Mouse (Mus musculus): ENCODE data around the gene Dchs1.

The Dchs1 gene

DNA sequence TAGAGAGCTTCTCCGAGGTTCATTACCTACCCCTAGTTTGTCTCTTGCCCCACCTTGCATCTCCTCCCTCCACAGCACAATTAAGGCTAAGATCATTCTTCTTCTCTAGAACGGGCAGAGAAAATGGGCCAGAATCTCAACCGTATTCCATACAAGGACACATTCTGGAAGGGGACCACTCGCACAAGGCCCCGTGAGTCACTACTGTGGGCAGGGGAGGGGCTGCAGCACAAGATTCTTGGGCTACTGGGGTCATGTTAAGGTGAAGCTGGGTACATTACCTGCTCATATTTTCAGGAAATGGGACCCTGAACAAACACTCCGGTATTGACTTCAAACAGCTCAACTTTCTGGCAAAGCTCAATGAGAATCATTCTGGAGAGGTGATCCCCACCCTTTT is 46.6 kb downstream of the Dchs1 start:
- no peak for DNase-seq

DNA sequence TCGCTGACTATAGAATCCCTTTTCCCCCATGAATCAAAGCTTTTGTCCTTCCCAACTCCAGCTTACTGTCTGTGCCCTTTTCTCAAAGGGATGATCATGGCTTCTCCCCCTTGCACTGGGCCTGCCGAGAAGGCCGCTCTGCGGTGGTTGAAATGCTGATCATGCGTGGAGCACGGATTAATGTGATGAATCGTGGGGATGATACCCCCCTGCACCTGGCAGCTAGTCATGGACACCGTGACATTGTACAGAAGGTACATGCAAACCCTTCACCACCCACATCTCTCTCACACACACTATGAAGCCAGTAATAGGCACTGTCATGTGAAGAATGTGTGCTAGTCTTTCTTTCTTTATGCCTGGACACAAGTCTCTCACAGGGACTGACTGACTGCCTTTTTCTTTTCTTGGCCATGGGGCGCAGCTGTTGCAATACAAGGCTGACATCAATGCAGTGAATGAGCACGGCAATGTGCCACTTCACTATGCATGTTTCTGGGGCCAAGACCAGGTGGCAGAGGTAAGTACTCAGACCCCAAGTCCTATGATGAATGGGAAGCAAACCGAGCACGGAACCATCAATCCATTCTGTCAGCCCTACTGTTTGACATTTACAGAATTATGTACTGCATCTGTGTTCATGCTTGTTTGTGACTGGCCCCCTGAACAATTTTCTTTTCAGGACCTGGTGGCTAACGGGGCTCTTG is 47.2 kb downstream of the Dchs1 start:
- DNase-seq: peak; percentile 9

DNA sequence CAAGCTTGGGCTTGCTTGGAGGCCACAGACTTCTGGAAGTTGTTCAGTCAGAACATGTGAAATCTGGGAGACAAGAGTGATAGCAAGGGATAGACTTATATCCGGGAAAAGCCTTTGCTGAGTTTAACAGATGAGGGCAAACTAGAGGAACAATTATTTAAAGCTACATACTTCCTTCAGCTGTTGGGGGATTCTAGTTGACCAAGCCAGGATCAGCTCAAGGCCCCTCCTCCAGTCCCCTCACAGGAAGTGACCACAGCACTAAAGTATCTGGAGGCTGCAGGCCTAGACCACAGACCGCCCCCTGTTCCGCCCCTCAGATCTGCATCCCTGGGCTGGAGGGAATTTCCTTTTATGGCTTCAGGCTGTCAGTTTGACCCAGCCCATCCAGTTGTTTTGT is 48.5 kb downstream of the Dchs1 start:
- DNase-seq: no peak

DNA sequence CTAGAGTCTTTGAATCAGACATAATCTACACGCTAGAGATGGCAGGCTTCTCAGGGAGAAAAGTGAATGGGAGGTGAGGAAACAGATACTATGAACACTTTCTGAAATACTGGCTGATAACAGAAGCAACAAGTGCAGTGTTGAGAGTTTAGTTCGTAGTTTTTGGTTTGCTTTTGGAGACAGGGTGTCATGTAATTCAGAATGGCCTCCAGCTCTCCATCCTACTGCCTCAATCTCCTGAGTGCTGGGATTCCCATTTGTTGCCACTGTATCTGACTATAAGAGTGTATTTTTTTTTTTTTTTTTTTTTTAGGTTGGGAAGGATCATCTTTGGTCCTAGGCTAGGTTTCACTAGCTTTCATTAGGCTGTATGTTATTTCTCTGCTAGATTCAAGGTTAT is 49.2 kb downstream of the Dchs1 start:
- DNase-seq: no peak

DNA sequence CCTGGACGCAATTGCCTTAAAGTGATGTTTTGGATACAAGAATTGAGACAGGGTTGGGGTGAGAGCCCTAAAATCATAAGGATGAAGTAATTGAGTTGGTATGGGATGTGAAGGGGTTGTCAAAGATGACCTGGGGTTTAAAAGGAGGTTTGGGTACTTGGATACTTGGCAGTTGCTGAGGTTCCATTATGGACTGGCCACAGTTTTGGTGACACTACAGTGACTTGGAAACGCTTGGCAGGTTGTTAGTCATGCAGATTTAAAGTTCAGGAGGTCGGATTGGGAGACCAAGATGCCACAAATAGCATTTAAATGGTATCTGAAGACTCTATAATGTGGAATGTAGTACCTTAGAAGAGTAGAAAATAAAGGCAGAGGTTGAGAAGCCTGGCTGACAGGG is 49.8 kb downstream of the Dchs1 start:
- no peak for DNase-seq

DNA sequence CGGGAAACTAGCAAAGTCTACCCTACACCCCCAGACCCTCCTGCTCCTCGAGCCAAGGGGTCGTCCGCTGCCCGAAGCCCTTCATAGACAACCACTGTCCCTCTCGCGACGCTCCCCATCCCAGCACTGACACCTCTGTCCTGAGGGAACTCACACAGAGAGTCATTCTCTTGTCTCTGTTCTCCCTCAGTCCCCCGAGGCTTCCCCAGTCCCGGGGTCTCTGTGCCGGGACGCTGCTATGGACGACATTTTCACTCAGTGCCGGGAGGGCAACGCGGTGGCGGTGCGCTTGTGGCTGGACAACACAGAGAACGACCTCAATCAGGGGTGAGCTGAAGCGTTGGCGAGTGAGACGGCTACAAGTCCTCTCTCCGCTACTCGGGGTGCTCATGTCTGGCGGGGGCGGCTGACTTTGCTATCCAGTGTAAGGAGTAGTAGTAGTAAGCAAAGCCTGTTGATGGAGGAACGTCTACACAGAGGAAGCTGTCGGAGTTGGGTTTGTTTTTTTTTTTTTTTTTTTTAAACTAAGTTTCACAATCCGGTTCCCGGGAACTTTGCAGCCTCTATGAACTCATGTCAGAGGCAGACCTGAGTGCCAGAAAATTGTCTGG is 50.4 kb downstream of the Dchs1 start, which contains the start of gene Rrp8:
TSS of gene Rrp8 (minus strand) at position 475 of the 611 bp plus-strand sequence.
- no peak for DNase-seq

DNA sequence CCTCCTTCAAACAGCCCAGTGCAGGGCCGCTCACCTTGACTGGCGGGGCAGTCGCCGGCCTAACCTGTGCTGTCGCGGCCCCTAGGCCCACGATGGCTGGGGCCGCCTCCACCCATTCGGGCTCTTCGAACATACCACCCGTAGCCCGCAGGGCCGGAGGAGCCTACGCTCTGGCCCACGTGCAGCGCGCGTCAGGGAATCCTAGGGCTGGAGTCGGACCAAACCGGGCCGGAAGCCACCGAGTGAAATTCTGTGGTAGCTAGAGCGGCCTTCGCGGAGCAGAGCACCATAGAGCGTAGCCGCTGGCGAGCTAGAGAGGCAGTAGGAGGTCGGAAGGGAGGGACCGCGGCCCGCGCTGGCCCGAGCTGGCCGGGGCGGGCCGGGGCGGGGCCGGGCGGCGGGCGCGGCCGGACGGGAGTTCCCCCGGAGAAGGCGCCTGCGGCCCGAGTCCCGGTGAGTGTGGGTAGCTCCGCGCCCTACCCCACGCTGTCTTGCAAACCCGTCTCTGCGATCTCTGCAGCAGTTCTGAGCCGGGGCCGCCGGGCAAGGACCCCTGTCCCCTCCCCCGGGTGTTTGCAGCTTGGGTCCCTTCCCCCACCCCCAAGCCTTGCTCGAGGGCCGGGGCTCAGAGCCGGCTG is 51.1 kb downstream of the Dchs1 start, which contains the start of gene Ilk:
TSS of gene Ilk (plus strand) at position 329 of the 638 bp plus-strand sequence.
- peak; percentile 94 for DNase-seq

DNA sequence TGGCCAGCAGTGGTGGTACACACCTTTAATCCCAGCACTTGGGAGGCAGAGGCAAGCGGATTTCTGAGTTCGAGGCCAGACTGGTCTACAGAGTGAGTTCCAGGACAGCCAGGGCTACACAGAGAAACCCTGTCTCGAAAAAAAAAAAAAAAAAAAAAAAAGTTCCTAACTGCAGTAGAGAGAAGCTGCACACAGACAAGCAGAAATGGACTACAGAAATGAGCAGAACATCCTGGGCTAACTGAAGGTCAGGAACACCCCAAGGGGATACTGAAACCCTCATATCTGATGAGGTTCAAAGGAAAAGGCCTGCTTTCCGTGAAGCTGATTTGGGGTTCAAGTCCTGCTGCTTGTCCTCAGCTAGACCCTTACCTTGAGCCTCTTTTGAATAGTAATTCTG is 52.0 kb downstream of the Dchs1 start:
- DNase-seq: peak; percentile 18

DNA sequence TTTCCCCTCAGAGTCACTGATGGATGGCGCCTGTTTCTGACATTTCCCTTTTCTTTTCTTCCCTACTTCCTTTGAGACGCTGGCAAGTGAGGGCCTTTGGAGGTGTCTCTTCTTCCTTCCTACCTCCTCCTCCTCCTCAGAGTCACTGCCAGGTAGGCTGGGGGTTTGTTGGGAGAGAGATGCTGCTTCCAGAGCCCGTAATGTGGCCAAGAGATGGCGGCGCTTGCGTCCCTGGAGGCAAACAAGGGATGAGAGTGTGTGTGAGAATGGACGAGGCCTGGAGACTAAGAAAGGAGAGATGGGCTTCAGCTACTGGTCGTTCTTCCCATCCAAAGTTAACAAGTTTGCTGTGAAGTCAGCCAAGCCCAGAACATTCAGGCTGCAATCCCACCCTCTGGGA is 52.6 kb downstream of the Dchs1 start:
- DNase-seq: no peak

DNA sequence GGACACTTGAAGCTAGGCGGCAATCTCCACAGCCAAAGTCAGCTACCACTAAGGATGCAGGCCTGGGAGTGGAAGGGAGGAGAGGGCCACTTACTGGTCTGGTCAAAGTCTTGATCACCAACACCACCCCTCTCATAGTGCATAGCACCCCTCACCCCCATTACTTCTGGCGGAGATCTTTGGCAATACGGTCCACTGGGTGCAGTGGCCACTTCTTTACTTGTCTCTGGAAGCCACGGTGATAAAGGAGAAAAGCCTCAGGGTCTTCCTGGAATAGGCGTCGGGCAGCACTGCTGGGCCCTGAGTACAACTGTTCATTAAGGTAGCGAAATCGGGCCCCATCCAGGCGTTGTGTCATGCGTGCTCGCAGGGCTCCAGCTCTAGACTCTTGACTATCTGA is 53.6 kb downstream of the Dchs1 start:
- DNase-seq: peak; percentile 17

DNA sequence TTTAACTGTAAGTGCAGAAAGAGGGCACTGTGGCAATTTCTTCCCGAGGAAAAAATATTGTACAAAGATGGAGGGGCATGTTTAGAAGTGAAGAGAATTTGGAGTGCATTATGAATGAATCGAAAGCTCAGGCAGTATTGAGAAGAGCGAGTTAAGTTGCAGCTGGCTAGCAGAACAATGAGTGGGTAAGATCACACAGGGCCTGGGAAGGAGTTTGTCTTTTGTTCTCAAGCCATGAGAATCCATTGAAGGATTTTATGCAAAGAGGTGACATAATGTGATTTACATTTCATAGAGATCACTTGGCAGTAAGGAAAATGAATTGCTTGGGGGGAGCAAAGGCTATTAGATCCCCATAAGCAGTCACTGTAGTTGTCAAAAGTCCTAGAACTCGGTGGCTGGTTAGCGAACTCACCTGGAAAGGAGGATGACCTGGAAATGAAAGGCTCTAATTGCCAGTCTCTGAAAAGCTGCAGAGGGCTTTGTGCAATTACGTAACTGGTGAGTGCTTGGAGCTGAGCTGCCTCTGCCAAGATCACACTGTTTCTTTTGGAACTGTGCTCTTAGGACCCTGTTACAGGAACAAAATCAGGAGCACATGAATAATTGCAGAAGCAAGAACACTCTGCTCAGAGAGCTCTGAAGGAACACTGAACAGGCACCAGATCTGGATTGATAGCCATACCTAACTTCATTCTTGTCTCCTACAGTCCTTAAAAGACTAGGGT is 58.6 kb downstream of the Dchs1 start:
- peak; percentile 29 for DNase-seq

DNA sequence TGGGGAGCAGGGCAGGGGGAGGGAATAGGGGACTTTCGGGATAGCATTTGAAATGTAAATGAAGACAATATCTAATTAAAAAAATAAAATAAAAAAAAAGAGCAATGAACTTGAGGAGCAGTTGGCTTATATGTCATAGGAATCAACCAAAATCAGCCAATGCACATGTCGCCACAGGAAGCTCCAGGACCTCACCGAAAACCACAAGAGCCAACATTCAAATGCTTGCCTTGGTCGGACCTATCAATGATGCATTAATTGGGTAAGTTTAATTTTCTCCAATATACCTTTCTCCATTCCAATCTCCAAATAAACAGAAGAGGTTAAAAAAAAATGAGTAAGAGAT is 60.5 kb downstream of the Dchs1 start:
- DNase-seq: no peak

DNA sequence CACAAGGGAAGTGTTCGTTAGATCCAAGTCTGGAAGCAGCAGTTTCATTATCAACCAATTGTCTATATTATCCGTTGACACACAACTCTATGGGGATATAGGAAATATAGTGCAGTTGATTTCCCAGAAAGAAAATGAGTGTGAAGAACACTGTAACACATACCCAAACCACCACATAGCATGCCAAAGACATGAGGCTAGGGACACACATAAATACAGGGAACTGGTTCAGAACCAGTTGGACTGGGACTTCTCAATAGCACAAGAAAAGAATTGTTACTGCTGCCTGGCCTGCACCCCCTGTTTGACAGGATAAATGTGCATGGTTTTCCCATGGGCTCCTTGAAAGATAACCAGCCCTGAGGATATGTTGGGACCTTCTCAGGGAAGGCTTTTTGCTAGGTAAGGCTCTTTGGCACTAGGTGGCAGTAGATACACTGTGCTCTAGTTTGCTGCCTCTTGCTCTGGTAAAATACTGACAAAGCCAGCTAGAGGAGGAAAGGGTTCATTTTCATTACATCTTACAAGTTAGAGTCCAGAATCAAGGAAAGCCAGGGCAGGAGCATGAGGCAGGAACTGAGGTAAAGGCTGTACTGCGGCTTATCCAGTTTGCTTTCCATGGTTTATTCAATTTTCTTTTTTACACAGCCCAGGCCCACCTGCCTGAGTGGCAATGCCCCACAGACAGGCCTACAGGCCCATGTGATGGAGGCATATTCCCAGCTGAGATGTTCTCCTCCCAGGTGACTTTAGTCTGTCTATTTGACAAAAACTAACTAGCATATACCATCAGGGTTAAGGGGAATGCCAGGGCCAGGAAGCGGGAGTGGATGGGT is 61.1 kb downstream of the Dchs1 start:
- peak; percentile 45 for DNase-seq

DNA sequence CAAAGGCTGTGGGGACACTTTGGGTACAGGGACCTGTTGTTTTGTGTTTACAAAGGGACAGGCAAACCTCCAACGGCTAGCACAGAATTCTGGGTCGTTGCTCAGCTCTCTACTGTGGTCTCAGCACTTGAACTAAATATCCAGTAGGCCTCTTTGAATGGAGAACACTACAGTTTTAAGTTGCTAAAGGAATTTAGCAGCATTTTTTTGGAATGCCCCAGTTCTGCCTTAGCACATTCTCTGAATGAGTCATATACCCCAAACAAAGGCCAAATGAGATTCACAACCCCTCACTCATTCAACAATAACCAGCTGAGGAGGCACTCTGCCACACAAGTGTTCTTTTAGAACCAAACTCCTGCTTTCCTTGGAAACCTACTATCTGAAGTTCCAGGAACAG is 65.5 kb downstream of the Dchs1 start:
- no peak for DNase-seq

DNA sequence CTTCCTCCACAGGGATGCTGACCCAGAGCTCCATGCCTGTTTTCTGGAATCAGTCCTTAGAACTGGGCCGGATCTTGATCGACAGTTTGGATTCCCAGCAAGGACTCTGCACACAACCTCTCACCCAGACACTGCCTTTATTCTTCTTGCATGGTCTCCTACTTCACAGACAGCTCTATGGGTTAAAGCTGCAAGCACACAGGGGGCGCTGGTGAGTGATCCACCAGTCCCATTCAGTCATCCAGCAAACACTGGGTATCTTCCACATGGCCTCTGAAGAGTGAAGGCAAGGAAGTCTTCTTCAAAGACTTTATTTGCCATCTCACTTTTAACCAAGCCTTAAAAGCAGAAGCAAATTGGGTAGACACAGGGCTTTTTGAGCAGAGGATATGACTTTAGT is 72.1 kb downstream of the Dchs1 start:
- DNase-seq: no peak

DNA sequence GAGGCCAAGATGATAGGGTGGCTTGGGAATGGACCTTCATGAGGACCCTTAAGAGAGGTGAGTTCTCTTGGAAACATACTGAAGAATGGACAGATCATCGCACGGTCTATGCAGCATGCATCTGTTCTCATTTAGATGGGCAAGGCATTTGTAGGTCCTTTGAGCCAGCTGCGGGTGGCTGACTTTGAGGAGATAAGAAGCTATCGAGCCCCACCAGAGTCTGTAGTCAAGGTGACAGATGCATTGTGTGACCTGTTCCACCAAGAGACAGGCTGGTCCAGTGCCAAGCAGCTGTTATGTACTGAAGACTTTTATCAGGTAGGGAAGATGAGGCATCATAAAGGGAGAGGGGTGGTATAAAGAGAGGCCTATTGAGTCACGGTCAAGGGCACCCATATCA is 78.7 kb downstream of the Dchs1 start:
- no peak for DNase-seq

DNA sequence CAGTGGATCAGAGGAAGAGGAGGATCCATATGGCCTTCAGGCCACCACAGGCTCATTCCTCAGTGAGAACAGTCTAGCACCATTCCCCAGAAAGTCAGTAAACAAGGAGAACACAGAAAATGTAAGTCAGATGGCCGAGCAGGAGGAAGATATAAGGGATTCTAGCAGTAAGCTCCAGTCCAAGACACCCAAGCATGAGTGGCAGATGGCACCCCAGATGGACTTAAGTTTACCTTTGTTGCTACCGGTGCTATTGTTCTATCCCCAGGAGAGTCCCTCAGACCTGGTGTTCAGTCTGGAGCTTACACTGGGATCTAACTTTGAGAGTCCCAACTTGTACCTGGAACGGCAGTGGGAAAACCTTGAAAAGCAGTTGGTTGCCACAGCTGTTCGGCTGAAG is 83.6 kb downstream of the Dchs1 start:
- peak; percentile 47 for DNase-seq

DNA sequence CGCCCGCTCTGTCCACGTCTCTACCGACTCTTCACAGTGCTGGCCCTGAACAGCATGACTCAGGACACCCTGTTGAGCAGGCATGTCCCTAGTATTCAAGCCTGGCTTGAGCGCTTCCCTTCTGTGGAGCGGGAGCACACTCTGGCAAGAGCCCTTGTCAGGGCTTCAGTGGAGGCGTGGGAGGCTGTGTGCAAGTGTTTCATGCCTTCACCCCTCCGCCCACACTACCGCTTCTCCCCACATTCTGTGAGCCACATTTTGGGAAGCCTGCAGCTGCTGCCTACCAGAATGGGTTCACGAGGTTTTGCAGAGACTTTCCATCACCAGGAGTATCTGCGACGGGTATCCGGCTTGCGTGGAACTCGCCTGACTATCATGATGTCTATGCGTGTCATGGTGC is 84.3 kb downstream of the Dchs1 start:
- peak; percentile 22 for DNase-seq

Data from cerebellum, adult 11-12 months (tissue).